Comparison of ENCODE assay signal across 11 mouse cellular contexts in genomic region chr9:112490963-112491362, GRCm38 (mm10).
A peak's percentile ranks its signal among the peaks of the same experiment; 100 is the strongest.
DNase-seq lines count a peak whose midpoint lies in the region; ATAC-seq and TF ChIP-seq lines count a peak whose summit lies in the region.
"Had no signal": no experiment of that assay in that cellular context is flagged by ENCODE, and none has a peak within 500 bp of the region (broad histone marks: within the 10 kb centered on the region; RNA-seq: fewer than 3 reads in every experiment).

No protein-coding gene starts in this region.

- no peak overlapping the region for H3K4me2 ChIP-seq in embryonic facial prominence, embryonic 14.5 days (ENCODE audit: low read depth, low read length)
- no peak overlapping the region for H3K4me2 ChIP-seq in hindbrain, postnatal 0 days (ENCODE audit: low read depth, low read length)
- H3K4me2 ChIP-seq: limb, embryonic 12.5 days had no signal

- ATAC-seq in embryonic facial prominence, embryonic 14.5 days (ENCODE audit: low read depth): no peak
- ATAC-seq in hindbrain, postnatal 0 days: peak; percentile 49; the same call in 1 of the 2 replicates
- ATAC-seq in megakaryocyte, adult 5-6 weeks (ENCODE audit: poor library complexity, severe bottlenecking): no peak

- no peak for TF ChIP-seq CTCF in hindbrain, postnatal 0 days (IDR thresholded peaks at IDR 0.05; ENCODE audit: low read depth)

- no peak overlapping the region for H3K4me3 ChIP-seq in embryonic facial prominence, embryonic 14.5 days (ENCODE audit: low read depth, low read length)
- no peak overlapping the region for H3K4me3 ChIP-seq in embryonic facial prominence, embryonic 10.5 days
- H3K4me3 ChIP-seq in hindbrain, postnatal 0 days (ENCODE audit: low read length): no peak overlapping the region
- H3K4me3 ChIP-seq in hindbrain, embryonic 10.5 days: no peak overlapping the region
- H3K4me3 ChIP-seq: limb, embryonic 12.5 days had no signal

- no peaks in the 10 kb centered on the region for H3K27me3 ChIP-seq in embryonic facial prominence, embryonic 14.5 days (replicated peaks; ENCODE audit: control insufficient read depth, insufficient read depth, low read length)
- no peaks in the 10 kb centered on the region for H3K27me3 ChIP-seq in embryonic facial prominence, embryonic 10.5 days (replicated peaks; ENCODE audit: low read depth, poor library complexity, severe bottlenecking)
- H3K27me3 ChIP-seq in hindbrain, postnatal 0 days (ENCODE audit: insufficient read depth, low read length): no peaks in the 10 kb centered on the region
- H3K27me3 ChIP-seq in hindbrain, embryonic 10.5 days (ENCODE audit: insufficient read depth, poor library complexity, severe bottlenecking): no peaks in the 10 kb centered on the region
- H3K27me3 ChIP-seq: limb, embryonic 12.5 days had no signal

- H3K9me3 ChIP-seq in embryonic facial prominence, embryonic 14.5 days (ENCODE audit: control insufficient read depth, low read length): no peaks in the 10 kb centered on the region
- no peaks in the 10 kb centered on the region for H3K9me3 ChIP-seq in embryonic facial prominence, embryonic 10.5 days
- no peaks in the 10 kb centered on the region for H3K9me3 ChIP-seq in hindbrain, postnatal 0 days (ENCODE audit: low read length)
- H3K9me3 ChIP-seq in hindbrain, embryonic 10.5 days: no peaks in the 10 kb centered on the region
- H3K9me3 ChIP-seq: limb, embryonic 12.5 days had no signal

- no peaks in the 10 kb centered on the region for H3K4me1 ChIP-seq in embryonic facial prominence, embryonic 14.5 days (ENCODE audit: control insufficient read depth, insufficient read depth, low read length)
- no peaks in the 10 kb centered on the region for H3K4me1 ChIP-seq in embryonic facial prominence, embryonic 10.5 days
- H3K4me1 ChIP-seq in hindbrain, postnatal 0 days (ENCODE audit: insufficient read depth, low read length): no peaks in the 10 kb centered on the region
- H3K4me1 ChIP-seq in hindbrain, embryonic 10.5 days (replicated peaks): no peaks in the 10 kb centered on the region
- H3K4me1 ChIP-seq: limb, embryonic 12.5 days had no signal

- 70% methylated on average over 1 of the region's 1 CpGs for WGBS in embryonic facial prominence, embryonic 14.5 days
- WGBS in embryonic facial prominence, embryonic 10.5 days: 79% methylated on average over 1 of the region's 1 CpGs
- 28% methylated on average over 1 of the region's 1 CpGs for WGBS in hindbrain, postnatal 0 days
- 91% methylated on average over 1 of the region's 1 CpGs for WGBS in hindbrain, embryonic 10.5 days

- no peaks in the 10 kb centered on the region for H3K36me3 ChIP-seq in embryonic facial prominence, embryonic 14.5 days (ENCODE audit: control insufficient read depth, insufficient read depth, low read length)
- no peaks in the 10 kb centered on the region for H3K36me3 ChIP-seq in embryonic facial prominence, embryonic 10.5 days (replicated peaks)
- H3K36me3 ChIP-seq in hindbrain, postnatal 0 days (ENCODE audit: insufficient read depth, low read length): no peaks in the 10 kb centered on the region
- H3K36me3 ChIP-seq in hindbrain, embryonic 10.5 days: no peaks in the 10 kb centered on the region
- H3K36me3 ChIP-seq: limb, embryonic 12.5 days had no signal

- no peak overlapping the region for H3K27ac ChIP-seq in embryonic facial prominence, embryonic 14.5 days (replicated peaks; ENCODE audit: low read depth, low read length)
- H3K27ac ChIP-seq in embryonic facial prominence, embryonic 10.5 days (replicated peaks): no peak overlapping the region
- H3K27ac ChIP-seq in hindbrain, postnatal 0 days: no peak overlapping the region
- H3K27ac ChIP-seq in hindbrain, embryonic 10.5 days: no peak overlapping the region
- H3K27ac ChIP-seq: limb, embryonic 12.5 days had no signal

- no peak overlapping the region for H3K9ac ChIP-seq in embryonic facial prominence, embryonic 14.5 days (ENCODE audit: low read depth, low read length)
- no peak overlapping the region for H3K9ac ChIP-seq in hindbrain, postnatal 0 days (replicated peaks; ENCODE audit: low read length)
- H3K9ac ChIP-seq: limb, embryonic 12.5 days had no signal

- peak; percentile 26 for DNase-seq in embryonic facial prominence, embryonic 14.5 days (ENCODE audit: low spot score)
- no peak for DNase-seq in embryonic facial prominence, embryonic 10.5 days (ENCODE audit: low spot score)
- DNase-seq in hindbrain, postnatal 0 days (ENCODE audit: low spot score): peak; percentile 82
- DNase-seq in hindbrain, embryonic 10.5 days (ENCODE audit: low spot score): no peak
- DNase-seq in right cerebral cortex, postnatal 10 days (ENCODE audit: low spot score in 2 of 2): peak; percentile 50 to 56
- no peak for DNase-seq in right cerebral cortex, postnatal 25 days
- peak; percentile 10 to 12 for DNase-seq in layer of hippocampus, postnatal 36 days
- DNase-seq: embryo, embryonic 11 days; kidney, postnatal 10 days had no signal

Comparison
In these comparisons a context has a peak if more than half of its experiments do, and no peak if none do; other contexts are left out.
1. DNase-seq: peak in embryonic facial prominence, embryonic 14.5 days (single experiment), hindbrain, postnatal 0 days (single experiment), right cerebral cortex, postnatal 10 days (2 of 2) and layer of hippocampus, postnatal 36 days (2 of 2); none in embryonic facial prominence, embryonic 10.5 days (single experiment), hindbrain, embryonic 10.5 days (single experiment) and right cerebral cortex, postnatal 25 days (single experiment).